Mouse (Mus musculus): ENCODE measurements around the gene Trim8.

Gene Trim8

GRCm38 (mm10) chr19:46501401-46502068 is at the start of gene Trim8:
TSS of gene Trim8 (plus strand) at chr19:46501702.
- DNase-seq (ENCODE audit: low read depth, low spot score) = peak; percentile 91

- DNase-seq (ENCODE audit: low read depth, low spot score) = peak; percentile 78
Observed at GRCm38 (mm10) chr19:46452052-46452827, 49.3 kb upstream of the Trim8 start.

- no peak for DNase-seq (ENCODE audit: low read depth, low spot score)
Observed at GRCm38 (mm10) chr19:46452916-46453315, 48.6 kb upstream of the Trim8 start.

- DNase-seq (ENCODE audit: low read depth, low spot score) = no peak
Observed at GRCm38 (mm10) chr19:46454126-46454880, 47.2 kb upstream of the Trim8 start.

- DNase-seq (ENCODE audit: low read depth, low spot score) = peak; percentile 22
Observed at GRCm38 (mm10) chr19:46455032-46455431, 46.5 kb upstream of the Trim8 start.

GRCm38 (mm10) chr19:46455556-46455955 is 45.9 kb upstream of the Trim8 start:
- DNase-seq (ENCODE audit: low read depth, low spot score) = peak; percentile 48

- DNase-seq (ENCODE audit: low read depth, low spot score) = no peak
Observed at GRCm38 (mm10) chr19:46456018-46456735, 45.3 kb upstream of the Trim8 start.

- DNase-seq (ENCODE audit: low read depth, low spot score) = no peak
Observed at GRCm38 (mm10) chr19:46457798-46458197, 43.7 kb upstream of the Trim8 start.

GRCm38 (mm10) chr19:46459256-46459655 is 42.2 kb upstream of the Trim8 start:
- DNase-seq (ENCODE audit: low read depth, low spot score) = peak; percentile 77

GRCm38 (mm10) chr19:46459889-46460288 is 41.6 kb upstream of the Trim8 start:
- DNase-seq (ENCODE audit: low read depth, low spot score) = no peak

- no peak for DNase-seq (ENCODE audit: low read depth, low spot score)
Observed at GRCm38 (mm10) chr19:46462574-46462973, 38.9 kb upstream of the Trim8 start.

- no peak for DNase-seq (ENCODE audit: low read depth, low spot score)
Observed at GRCm38 (mm10) chr19:46463446-46463845, 38.1 kb upstream of the Trim8 start.

- no peak for DNase-seq (ENCODE audit: low read depth, low spot score)
Observed at GRCm38 (mm10) chr19:46466160-46466559, 35.3 kb upstream of the Trim8 start.

- DNase-seq (ENCODE audit: low read depth, low spot score) = no peak
Observed at GRCm38 (mm10) chr19:46467051-46467503, 34.4 kb upstream of the Trim8 start.

GRCm38 (mm10) chr19:46470364-46471240 is 30.9 kb upstream of the Trim8 start:
- no peak for DNase-seq (ENCODE audit: low read depth, low spot score)

GRCm38 (mm10) chr19:46471324-46472093 is 30.0 kb upstream of the Trim8 start:
- DNase-seq (ENCODE audit: low read depth, low spot score) = peak; percentile 24

GRCm38 (mm10) chr19:46477432-46477845 is 24.1 kb upstream of the Trim8 start:
- no peak for DNase-seq (ENCODE audit: low read depth, low spot score)

GRCm38 (mm10) chr19:46478242-46478641 is 23.3 kb upstream of the Trim8 start:
- peak; percentile 91 for DNase-seq (ENCODE audit: low read depth, low spot score)

- DNase-seq (ENCODE audit: low read depth, low spot score) = peak; percentile 98
Observed at GRCm38 (mm10) chr19:46478826-46479225, 22.7 kb upstream of the Trim8 start.

Data from 3T3-L1 (cell line).